ENCODE assay signal across 8 mouse cellular contexts in the genomic region with DNA sequence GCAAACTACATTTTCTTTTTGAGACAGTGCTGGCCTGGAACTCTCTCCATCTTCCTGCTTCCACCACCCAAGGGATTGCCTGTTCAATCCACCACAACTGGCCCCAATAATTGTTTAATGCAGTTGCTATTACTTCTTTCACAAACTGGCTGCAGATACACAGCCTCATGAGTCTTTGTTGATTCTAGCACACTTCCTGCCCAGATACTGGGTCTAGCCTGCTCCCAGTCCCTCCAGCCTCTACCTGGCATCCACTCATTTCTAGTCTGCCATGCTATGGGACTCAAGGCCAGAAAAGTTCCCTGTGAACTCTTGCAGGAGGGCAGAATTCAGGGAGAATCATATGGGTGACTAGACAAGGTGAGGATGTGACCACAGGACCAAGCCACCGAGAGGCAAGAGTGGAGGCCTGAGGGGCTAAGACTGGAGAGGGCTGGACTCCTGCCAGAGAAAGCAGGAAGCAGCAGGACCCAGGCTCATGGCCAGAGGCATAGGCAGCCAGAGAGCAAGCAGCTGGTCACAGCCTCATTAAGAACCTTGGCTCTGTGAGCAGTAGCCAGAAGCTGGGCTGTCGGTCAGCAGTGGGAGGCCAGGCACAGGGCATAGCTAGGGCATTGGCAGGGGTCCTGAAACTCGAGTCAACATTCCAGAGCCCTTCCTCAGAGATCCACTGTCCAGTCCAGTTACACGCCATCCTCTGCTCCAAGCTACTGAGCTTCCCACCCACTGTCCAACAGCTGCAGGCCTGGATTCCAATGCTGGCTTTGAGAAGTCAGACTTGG. TPM values are rescaled to one million over a fixed set of nuclear protein-coding genes. Genes with fewer than 3 reads are reported as not detected.
DNase-seq lines count a peak whose midpoint lies in the region; ATAC-seq and TF ChIP-seq lines count a peak whose summit lies in the region.

No protein-coding gene starts in this region.

- no peak overlapping the region for H3K9ac ChIP-seq in neural tube, embryonic 13.5 days
- H3K9ac ChIP-seq in heart, embryonic 14.5 days (ENCODE audit: low read length): no peak overlapping the region
- no peak overlapping the region for H3K9ac ChIP-seq in kidney, postnatal 0 days (ENCODE audit: low read depth, low read length)
- no peak overlapping the region for H3K9ac ChIP-seq in stomach, postnatal 0 days (ENCODE audit: low read length)

- no peak for TF ChIP-seq POLR2A in lung, adult 2 months (IDR thresholded peaks at IDR 0.05; ENCODE audit: borderline replicate concordance, extremely low read depth, low read depth, low read length)

- no peak for DNase-seq in neural tube, embryonic 10.5 days (ENCODE audit: extremely low spot score, low spot score)
- DNase-seq in cerebellum, postnatal 4 days (ENCODE audit: low spot score in 2 of 2): peak; percentile 42 to 69
- peak; percentile 82 for DNase-seq in kidney, postnatal 0 days (ENCODE audit: low spot score)
- DNase-seq in lung, adult 2 months: peak; percentile 34
- peak; percentile 32 for DNase-seq in stomach, postnatal 0 days (ENCODE audit: low spot score)
- no peak for DNase-seq in spleen, adult 12 weeks (ENCODE audit: low spot score)

- no peaks in the 10 kb centered on the region for H3K36me3 ChIP-seq in neural tube, embryonic 13.5 days
- no peaks in the 10 kb centered on the region for H3K36me3 ChIP-seq in heart, embryonic 14.5 days (ENCODE audit: control insufficient read depth, insufficient read depth, low read length)
- H3K36me3 ChIP-seq in kidney, postnatal 0 days (ENCODE audit: insufficient read depth, low read length): no peaks in the 10 kb centered on the region
- H3K36me3 ChIP-seq in stomach, postnatal 0 days (ENCODE audit: control insufficient read depth, insufficient read depth, low read length): no peaks in the 10 kb centered on the region

- H3K4me3 ChIP-seq in neural tube, embryonic 13.5 days: no peak overlapping the region
- H3K4me3 ChIP-seq in heart, embryonic 14.5 days (ENCODE audit: control insufficient read depth in 1 of 2, insufficient read depth in 1 of 2, low read depth in 1 of 2, low read length in 2 of 2): no peak overlapping the region
- H3K4me3 ChIP-seq in kidney, postnatal 0 days (replicated peaks; ENCODE audit: low read depth, low read length): no peak overlapping the region
- H3K4me3 ChIP-seq in lung, adult 2 months (replicated peaks; ENCODE audit: extremely low read depth, low read depth, low read length): no peak overlapping the region
- no peak overlapping the region for H3K4me3 ChIP-seq in stomach, postnatal 0 days (ENCODE audit: low read depth, low read length)

- 48% methylated on average over 4 of the region's 4 CpGs for WGBS in neural tube, embryonic 13.5 days
- WGBS in heart, embryonic 14.5 days: 29% methylated on average over 4 of the region's 4 CpGs
- 15% methylated on average over 4 of the region's 4 CpGs for WGBS in kidney, postnatal 0 days
- WGBS in lung, adult 2 months: 14% methylated on average over 4 of the region's 4 CpGs
- WGBS in stomach, postnatal 0 days: 30% methylated on average over 4 of the region's 4 CpGs

- ATAC-seq in neural tube, embryonic 13.5 days (ENCODE audit: low read depth): peak; percentile 72
- ATAC-seq in heart, embryonic 14.5 days (ENCODE audit: insufficient number of reproducible peaks, insufficient read depth, low FRiP score, low read depth): peak; percentile 84
- ATAC-seq in kidney, postnatal 0 days (replicated peaks; ENCODE audit: low FRiP score, low read depth): peak; percentile 81
- peak; percentile 76; the same call in 1 of the 2 replicates for ATAC-seq in stomach, postnatal 0 days (ENCODE audit: low FRiP score, low TSS enrichment)

- H3K4me2 ChIP-seq in neural tube, embryonic 13.5 days: no peak overlapping the region
- H3K4me2 ChIP-seq in heart, embryonic 14.5 days (ENCODE audit: low read length): no peak overlapping the region
- H3K4me2 ChIP-seq in kidney, postnatal 0 days (ENCODE audit: low read length): no peak overlapping the region
- H3K4me2 ChIP-seq in stomach, postnatal 0 days (replicated peaks; ENCODE audit: low read depth): no peak overlapping the region

- no peak for TF ChIP-seq CTCF in kidney, postnatal 0 days (IDR thresholded peaks at IDR 0.05; ENCODE audit: low read depth)
- TF ChIP-seq CTCF in lung, adult 2 months (IDR thresholded peaks at IDR 0.05; ENCODE audit: insufficient read depth, low read length): no peak
- no peak for TF ChIP-seq CTCF in stomach, postnatal 0 days (IDR thresholded peaks at IDR 0.05; ENCODE audit: low read depth)

- no peaks in the 10 kb centered on the region for H3K9me3 ChIP-seq in neural tube, embryonic 13.5 days
- H3K9me3 ChIP-seq in heart, embryonic 14.5 days (ENCODE audit: control insufficient read depth, low read length): no peaks in the 10 kb centered on the region
- H3K9me3 ChIP-seq in kidney, postnatal 0 days (replicated peaks; ENCODE audit: low read length): no peaks in the 10 kb centered on the region
- H3K9me3 ChIP-seq in stomach, postnatal 0 days (ENCODE audit: control insufficient read depth, low read length): no peaks in the 10 kb centered on the region

- no peak for TF ChIP-seq EP300 in stomach, postnatal 0 days (optimal IDR thresholded peaks at IDR 0.05)

- H3K4me1 ChIP-seq in neural tube, embryonic 13.5 days (replicated peaks): no peaks in the 10 kb centered on the region
- H3K4me1 ChIP-seq in heart, embryonic 14.5 days (ENCODE audit: control insufficient read depth in 2 of 2, insufficient read depth in 2 of 2, low read length in 2 of 2): peaks cover 7 to 9% of the 10 kb centered on the region in 2 experiments; a peak in 3 of 4 replicates
- H3K4me1 ChIP-seq in kidney, postnatal 0 days (replicated peaks; ENCODE audit: insufficient read depth, low read length): peaks cover 12% of the 10 kb centered on the region; the same call in 1 of the 2 replicates
- peaks cover 13% of the 10 kb centered on the region; the same call in 1 of the 2 replicates for H3K4me1 ChIP-seq in lung, adult 2 months (ENCODE audit: control insufficient read depth, insufficient read depth, low read length)
- no peaks in the 10 kb centered on the region for H3K4me1 ChIP-seq in stomach, postnatal 0 days (replicated peaks; ENCODE audit: control insufficient read depth, insufficient read depth)

- H3K27ac ChIP-seq in neural tube, embryonic 13.5 days (replicated peaks): no peak overlapping the region
- H3K27ac ChIP-seq in heart, embryonic 14.5 days (replicated peaks in 1 of 2; ENCODE audit: control insufficient read depth in 1 of 2, insufficient read depth in 1 of 2, low read depth in 2 of 2, low read length in 2 of 2): peak overlapping the region; percentile 68
- peak overlapping the region; percentile 38; the same call in 1 of the 2 replicates for H3K27ac ChIP-seq in kidney, postnatal 0 days
- H3K27ac ChIP-seq in stomach, postnatal 0 days (replicated peaks): peak overlapping the region; percentile 31

- H3K27me3 ChIP-seq in neural tube, embryonic 13.5 days: no peaks in the 10 kb centered on the region
- no peaks in the 10 kb centered on the region for H3K27me3 ChIP-seq in heart, embryonic 14.5 days (ENCODE audit: control insufficient read depth, insufficient read depth, low read length)
- no peaks in the 10 kb centered on the region for H3K27me3 ChIP-seq in kidney, postnatal 0 days (ENCODE audit: insufficient read depth, low read length)
- no peaks in the 10 kb centered on the region for H3K27me3 ChIP-seq in stomach, postnatal 0 days (ENCODE audit: control insufficient read depth, insufficient read depth, low read length)

RNA-seq across cellular contexts. Expression of gene Tnfrsf1b, which starts 7.4 kb away (rescaled TPM):
- polyA plus RNA-seq in neural tube, embryonic 13.5 days (2015; fragmentation: Nextera tagmentation; extraction: Ambion mirVana): 3.3 and 3.4 TPM in 2 replicates
- polyA plus RNA-seq in heart, embryonic 14.5 days (2014; fragmentation: Nextera tagmentation; extraction: Ambion mirVana): 3.4 and 3.7 TPM in 2 replicates
- polyA plus RNA-seq in kidney, postnatal 0 days (2015; fragmentation: Nextera tagmentation; extraction: Ambion mirVana): 2.5 TPM in 2 replicates
- polyA plus RNA-seq in lung, adult 2 months (2012; rRNA removed): 32.2 and 39.5 TPM in 2 replicates
- 5.4 and 6.0 TPM in 2 replicates for polyA plus RNA-seq in stomach, postnatal 0 days (2015; fragmentation: Nextera tagmentation; extraction: Ambion mirVana)

RNA-seq across cellular contexts. Expression of gene Vps13d, which starts 44.4 kb away (rescaled TPM):
- polyA plus RNA-seq in neural tube, embryonic 13.5 days (2015; fragmentation: Nextera tagmentation; extraction: Ambion mirVana): 6.3 and 8.0 TPM in 2 replicates
- polyA plus RNA-seq in heart, embryonic 14.5 days (2014; fragmentation: Nextera tagmentation; extraction: Ambion mirVana): 10.9 and 11.9 TPM in 2 replicates
- polyA plus RNA-seq in kidney, postnatal 0 days (2015; fragmentation: Nextera tagmentation; extraction: Ambion mirVana): 14.7 and 15.2 TPM in 2 replicates
- 10.6 and 15.7 TPM in 2 replicates for polyA plus RNA-seq in lung, adult 2 months (2012; rRNA removed)
- polyA plus RNA-seq in stomach, postnatal 0 days (2015; fragmentation: Nextera tagmentation; extraction: Ambion mirVana): 7.2 and 8.1 TPM in 2 replicates

Comparison
In these comparisons a context has a peak if more than half of its experiments do, and no peak if none do; other contexts are left out.
1. DNase-seq: peak in cerebellum, postnatal 4 days (2 of 2), kidney, postnatal 0 days (single experiment), lung, adult 2 months (single experiment) and stomach, postnatal 0 days (single experiment); none in neural tube, embryonic 10.5 days (single experiment) and spleen, adult 12 weeks (single experiment).
2. Peak in every context shown above with its lines, with median percentiles within 50 percentile points of each other: ATAC-seq.